Mouse (Mus musculus) midbrain, embryonic 16.5 days (tissue): ENCODE data around the gene Tbx15. TPM values are rescaled to one million over a fixed set of nuclear protein-coding genes. Genes with fewer than 3 reads are reported as not detected.

Experiments
- ATAC-seq: fragments of 200-750 bp; cut with Nextera tagmentation; 2 replicates; pipeline ENCODE4 v1.8.0; 2017; ENCODE audit warnings: moderate TSS enrichment
- H3K27ac ChIP-seq: fragments of 300-500 bp; sonication (generic); 2 replicates; pipeline ENCODE4 v1.5.1; 2014; ENCODE audit warnings: mild to moderate bottlenecking, low read length, mixed read lengths
- H3K27me3 ChIP-seq: fragments of 300-500 bp; sonication (generic); 2 replicates; pipeline ENCODE4 v1.6.1; 2014; ENCODE audit warnings: low read depth, low read length, mixed read lengths; ENCODE audit not compliant: control insufficient read depth, insufficient read depth
- H3K36me3 ChIP-seq: fragments of 300-500 bp; sonication (generic); 2 replicates; pipeline ENCODE4 v1.6.1; 2014; ENCODE audit warnings: mild to moderate bottlenecking, low read length, moderate library complexity, mixed read lengths; ENCODE audit not compliant: control insufficient read depth, insufficient read depth
- H3K4me1 ChIP-seq: fragments of 300-500 bp; sonication (generic); 2 replicates; pipeline ENCODE4 v1.6.1; 2014; ENCODE audit warnings: mild to moderate bottlenecking, low read length, mixed read lengths; ENCODE audit not compliant: control insufficient read depth, insufficient read depth
- H3K4me2 ChIP-seq: fragments of 300-500 bp; sonication (generic); 2 replicates; pipeline ENCODE4 v1.6.1; 2014; ENCODE audit warnings: mild to moderate bottlenecking, low read length, mixed read lengths
- H3K4me3 ChIP-seq: fragments of 300-500 bp; sonication (generic); 2 replicates; pipeline ENCODE4 v1.5.1; 2014; ENCODE audit warnings: low read depth, mild to moderate bottlenecking, low read length, moderate library complexity, mixed read lengths
- H3K9ac ChIP-seq: fragments of 300-500 bp; sonication (generic); 2 replicates; pipeline ENCODE4 v1.6.1; 2014; ENCODE audit warnings: low read depth, low read length, mixed read lengths
- H3K9me3 ChIP-seq: fragments of 300-500 bp; sonication (generic); replicated peaks from 2 replicates; pipeline ENCODE4 v1.6.1; 2014; ENCODE audit warnings: mild to moderate bottlenecking, low read length, mixed read lengths; ENCODE audit not compliant: control insufficient read depth, poor library complexity, severe bottlenecking
- WGBS: fragments of 180-500 bp; shearing (Covaris S2); extraction: QIAGEN DNeasy Blood & Tissue Kit; methylation state at CpG from one replicate; pipeline ENCODE4 v1.1.7; 2014; 5-methylcytosine and 5-hydroxymethylcytosine counted together
- polyA plus RNA-seq: library from polyadenylated mRNA; unstranded; fragments of >200 nt; fragmentation: Nextera tagmentation; extraction: Ambion mirVana; gene quantifications from 2 replicates; pipeline ENCODE4 v1.2.1, GENCODE M21; 2015

The Tbx15 gene
- polyA plus RNA-seq, 1 experiment from 2014 or later: 0.68 TPM

DNA sequence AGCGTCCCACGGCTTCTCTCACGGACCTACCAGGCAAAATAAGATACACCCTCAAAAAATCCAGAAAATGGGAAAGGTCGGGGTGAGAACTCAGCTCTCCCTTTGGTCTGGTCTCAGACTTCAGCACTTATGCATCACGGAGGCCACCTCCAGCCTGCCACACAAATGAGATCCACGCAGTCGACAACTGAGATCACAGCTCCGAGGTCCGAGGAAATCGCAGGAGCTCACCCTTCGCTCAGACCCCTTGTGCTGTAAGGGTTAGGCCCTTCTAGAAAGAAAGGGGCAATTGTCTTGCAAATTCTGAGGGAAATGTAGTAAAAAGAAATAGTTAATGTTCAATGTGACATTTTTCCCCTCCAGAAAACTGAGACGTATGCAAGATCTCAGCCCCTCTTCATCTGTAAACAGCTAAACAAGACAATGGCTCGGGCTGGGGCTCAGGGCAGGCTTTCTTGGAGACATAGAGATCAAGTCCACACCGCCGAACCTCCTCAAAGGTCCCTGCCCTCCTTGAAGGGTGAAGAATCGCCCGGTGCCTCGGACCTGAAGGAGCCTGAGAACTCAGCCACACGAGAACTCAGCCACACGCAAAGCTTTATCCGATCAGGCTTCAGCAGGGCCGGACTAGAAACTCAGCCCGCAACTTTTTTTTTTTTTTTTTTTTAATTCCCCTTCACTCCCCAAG lies 4.9 kb upstream of the Tbx15 start:
- H3K4me1 ChIP-seq: no peaks in the 10 kb centered on the region
- 2% methylated on average over 23 of the region's 23 CpGs for WGBS
- ATAC-seq: no peak

DNA sequence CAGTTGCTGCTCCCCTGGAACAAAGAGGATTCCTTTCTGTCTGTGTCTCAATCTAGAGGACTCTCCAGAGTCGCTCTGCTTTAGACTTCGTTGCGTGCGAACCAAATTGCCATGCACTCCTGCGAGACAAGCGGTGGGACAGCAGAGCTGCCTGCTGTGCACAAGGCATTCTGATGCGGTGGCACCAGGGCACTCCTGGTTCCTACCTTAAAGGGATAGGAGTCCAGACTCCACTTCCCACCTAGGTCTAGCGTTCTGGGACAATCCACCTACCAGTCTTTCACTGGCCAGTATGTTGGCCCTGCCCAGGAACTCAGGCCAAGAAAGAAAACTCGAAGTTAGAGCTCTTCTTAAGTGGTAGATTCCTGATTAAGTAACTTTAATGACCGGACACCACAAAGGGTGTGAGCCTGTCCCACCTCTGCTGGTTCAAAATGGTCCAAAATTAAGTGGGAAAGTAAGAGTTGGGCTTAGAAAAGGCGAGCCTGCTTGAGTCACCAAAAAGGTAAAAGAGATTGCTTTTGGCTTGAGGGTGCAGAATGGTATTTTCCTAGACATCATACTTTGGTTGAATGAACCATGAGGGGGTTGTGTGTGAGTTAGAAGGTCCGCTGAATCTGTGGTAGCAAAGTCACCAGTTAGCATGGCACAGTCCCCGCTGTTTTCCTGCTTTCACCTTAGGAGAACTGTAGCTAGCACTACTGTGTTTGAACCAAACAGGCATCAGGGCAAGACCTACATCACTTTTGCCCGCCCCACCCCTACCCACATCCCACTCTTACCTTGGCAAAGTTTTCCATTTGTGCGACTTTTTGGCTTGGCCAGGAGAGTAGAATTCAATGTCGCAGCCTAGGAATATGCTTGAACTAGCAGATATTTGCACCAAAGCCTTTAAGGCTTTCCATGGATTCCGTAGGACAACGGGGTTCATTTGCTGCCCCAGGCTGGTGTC lies 4.1 kb upstream of the Tbx15 start:
- H3K9me3 ChIP-seq: no peaks in the 10 kb centered on the region
- H3K27ac ChIP-seq: no peak overlapping the region
- H3K36me3 ChIP-seq: no peaks in the 10 kb centered on the region
- peaks cover 72% of the 10 kb centered on the region for H3K27me3 ChIP-seq
- ATAC-seq: no peak
- H3K4me3 ChIP-seq: no peak overlapping the region
- 2% methylated on average over 18 of the region's 18 CpGs for WGBS
- no peak overlapping the region for H3K4me2 ChIP-seq
- H3K9ac ChIP-seq: no peak overlapping the region
- H3K4me1 ChIP-seq: no peaks in the 10 kb centered on the region

More for the DNA sequence above, 4.9 kb upstream of the Tbx15 start:
- H3K9ac ChIP-seq: no peak overlapping the region
- H3K27ac ChIP-seq: no peak overlapping the region
- H3K4me3 ChIP-seq: no peak overlapping the region
- no peaks in the 10 kb centered on the region for H3K36me3 ChIP-seq
- no peak overlapping the region for H3K4me2 ChIP-seq
- H3K27me3 ChIP-seq: peaks cover 70% of the 10 kb centered on the region
- no peaks in the 10 kb centered on the region for H3K9me3 ChIP-seq

DNA sequence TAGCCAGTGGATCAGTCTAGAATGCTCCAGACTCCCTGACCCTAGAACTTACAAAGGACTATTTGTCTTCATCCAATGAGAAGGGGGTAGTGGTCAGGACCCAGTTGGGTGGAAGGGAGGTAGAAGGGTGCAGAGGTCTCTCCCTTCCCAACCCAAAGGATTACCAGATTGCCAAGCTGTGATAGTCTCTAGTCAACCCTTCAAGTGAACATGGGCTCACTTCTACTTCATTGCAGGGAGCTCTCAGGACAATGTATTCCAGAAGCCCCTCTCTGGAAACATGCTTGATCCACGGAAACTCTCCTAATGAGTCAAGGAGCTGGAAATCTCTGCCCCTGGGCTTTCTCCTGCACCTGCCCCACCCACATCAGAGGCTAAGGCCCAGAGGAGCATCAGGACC lies 1.5 kb upstream of the Tbx15 start:
- ATAC-seq: no peak
- Histone ChIP-seq H3K9ac (no peak overlapping the region), H3K27me3 (peaks cover 70% of the 10 kb centered on the region), H3K4me3 (no peak overlapping the region), H3K36me3 (no peaks in the 10 kb centered on the region), H3K4me2 (no peak overlapping the region), H3K9me3 (no peaks in the 10 kb centered on the region), H3K27ac (no peak overlapping the region), H3K4me1 (no peaks in the 10 kb centered on the region)
- 0% methylated on average over 1 of the region's 1 CpGs for WGBS

DNA sequence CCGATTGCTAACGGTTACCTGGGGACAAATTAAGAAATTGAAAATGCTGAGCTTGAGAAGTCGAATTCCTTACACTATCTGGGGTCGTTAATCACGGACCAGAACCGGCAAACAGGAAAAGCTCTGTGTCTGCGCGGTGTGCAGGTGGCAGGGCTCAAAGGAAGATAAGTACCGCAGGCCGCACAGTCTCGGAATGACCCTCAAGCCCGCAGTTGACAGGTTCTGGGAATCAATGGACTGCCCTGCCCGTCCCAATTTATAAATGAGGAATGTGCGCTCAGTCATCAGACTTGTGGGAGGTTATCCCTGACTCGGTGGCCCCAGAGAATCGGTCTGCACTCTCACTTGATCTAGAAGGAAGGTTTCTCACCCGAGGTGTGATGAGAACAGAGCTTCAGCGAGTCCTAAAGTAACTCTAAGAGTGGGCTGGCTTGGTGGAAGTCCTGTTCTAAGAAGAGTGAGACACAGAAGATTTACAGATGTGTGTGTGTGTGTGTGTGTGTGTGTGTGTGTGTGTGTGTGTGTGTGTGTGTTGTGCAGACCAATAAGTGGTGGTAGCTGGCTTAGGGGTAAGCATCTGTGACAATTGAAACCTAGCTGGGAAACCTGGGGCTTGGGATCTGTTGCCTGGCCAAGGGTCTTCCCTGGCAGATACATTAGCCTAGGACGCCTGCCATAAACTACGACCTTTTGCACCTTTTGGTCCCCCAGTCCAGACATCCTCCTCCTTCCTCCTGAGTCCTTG lies 708 bp upstream of the Tbx15 start:
- Histone ChIP-seq H3K36me3 (no peaks in the 10 kb centered on the region), H3K27ac (no peak overlapping the region), H3K4me1 (no peaks in the 10 kb centered on the region), H3K27me3 (peaks cover 70% of the 10 kb centered on the region), H3K4me2 (no peak overlapping the region), H3K9me3 (no peaks in the 10 kb centered on the region), H3K4me3 (no peak overlapping the region), H3K9ac (no peak overlapping the region)
- no peak for ATAC-seq
- 2% methylated on average over 20 of the region's 20 CpGs for WGBS

DNA sequence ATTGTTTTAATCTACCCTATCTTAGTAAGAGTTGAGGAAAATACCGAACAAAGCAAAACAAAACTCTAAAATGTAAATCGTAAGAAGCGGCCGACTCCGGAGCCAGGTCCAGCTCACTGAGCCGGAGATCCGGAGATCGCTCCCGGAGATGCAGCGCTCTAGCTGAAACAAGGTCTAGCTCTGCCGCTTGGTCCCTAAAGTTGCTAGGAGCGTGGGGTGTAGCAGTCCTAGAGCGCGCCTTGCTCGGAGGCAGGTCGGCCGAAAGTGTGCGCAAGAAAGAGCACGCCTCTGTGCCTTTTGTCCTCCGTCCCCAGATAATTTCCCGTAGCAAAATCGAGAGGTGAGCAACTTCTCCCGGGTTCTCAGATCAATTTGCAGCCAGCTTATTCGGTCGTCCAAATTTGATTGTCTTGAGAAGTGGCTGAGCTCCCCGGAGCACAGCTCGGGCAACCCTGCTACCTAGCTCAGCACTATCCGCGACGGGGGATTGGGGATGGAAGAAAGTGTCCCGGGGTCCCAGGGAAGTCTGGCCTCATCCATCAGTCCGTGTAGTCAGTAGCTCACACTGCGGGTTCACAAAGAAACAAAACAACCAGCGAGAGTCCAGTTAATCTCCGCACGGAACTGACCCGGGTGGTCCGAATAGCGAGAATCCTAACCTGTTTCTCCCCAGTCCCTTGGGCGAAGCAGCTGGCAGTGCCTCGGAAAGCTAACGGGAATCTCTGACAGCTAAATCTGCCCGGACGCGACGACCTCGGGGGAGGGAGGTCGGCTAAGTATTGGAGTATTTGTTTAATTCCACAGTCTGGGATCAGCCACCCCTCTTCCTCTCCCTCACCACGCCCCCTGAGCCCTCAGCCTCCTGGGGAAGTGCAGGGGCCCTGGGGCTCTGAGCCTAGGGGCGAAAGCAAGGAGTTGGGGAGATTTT lies 894 bp downstream of the Tbx15 start:
- Histone ChIP-seq H3K27ac (no peak overlapping the region), H3K4me3 (no peak overlapping the region), H3K4me1 (no peaks in the 10 kb centered on the region), H3K9me3 (no peaks in the 10 kb centered on the region), H3K9ac (no peak overlapping the region), H3K4me2 (no peak overlapping the region), H3K36me3 (no peaks in the 10 kb centered on the region), H3K27me3 (peaks cover 78% of the 10 kb centered on the region)
- WGBS: under 1% methylated on average over 50 of the region's 50 CpGs
- no peak for ATAC-seq

DNA sequence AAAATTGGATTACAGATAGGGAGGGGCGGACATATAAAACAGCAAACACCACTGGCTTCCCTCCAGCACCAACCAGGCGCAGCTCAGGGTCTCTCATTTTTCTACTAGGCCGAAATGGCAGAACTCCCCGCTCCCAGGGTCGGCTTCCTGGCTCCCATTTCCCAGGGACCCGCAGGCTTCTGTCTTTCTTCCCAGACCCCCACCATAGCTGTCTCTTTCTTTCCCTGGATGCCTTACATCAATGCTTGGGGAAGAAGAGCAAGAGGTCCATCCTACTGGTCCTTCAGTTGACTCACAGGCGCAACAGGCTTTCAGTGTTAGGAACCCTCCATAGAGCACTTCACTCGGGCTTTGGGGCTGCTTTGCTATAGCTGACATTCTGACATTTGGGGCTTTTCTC lies 2.3 kb downstream of the Tbx15 start:
- no peak for ATAC-seq
- Histone ChIP-seq H3K27ac (no peak overlapping the region), H3K9me3 (no peaks in the 10 kb centered on the region), H3K27me3 (peaks cover 81% of the 10 kb centered on the region), H3K4me2 (no peak overlapping the region), H3K36me3 (no peaks in the 10 kb centered on the region), H3K9ac (no peak overlapping the region), H3K4me3 (no peak overlapping the region), H3K4me1 (no peaks in the 10 kb centered on the region)
- WGBS: 2% methylated on average over 8 of the region's 8 CpGs

DNA sequence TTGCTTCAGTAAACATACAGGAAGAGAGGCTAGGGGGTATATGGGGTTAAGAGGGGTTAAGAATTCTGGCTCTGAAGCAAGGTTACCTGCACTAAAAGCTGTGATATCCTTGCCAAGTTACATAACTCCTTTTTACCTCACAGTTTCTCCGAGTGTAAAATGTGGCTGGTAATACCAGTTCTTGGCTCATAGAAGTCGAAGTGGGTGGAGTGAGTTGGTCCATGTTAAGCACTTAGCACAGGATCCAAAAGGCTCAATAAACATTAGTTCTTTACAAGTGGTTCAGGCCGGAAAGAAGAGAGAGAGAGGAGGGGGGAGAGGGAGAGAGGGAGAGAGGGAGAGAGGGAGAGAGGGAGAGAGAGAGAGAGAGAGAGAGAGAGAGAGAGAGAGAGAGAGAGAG lies 5.2 kb downstream of the Tbx15 start:
- no peak overlapping the region for H3K27ac ChIP-seq
- peaks cover 76% of the 10 kb centered on the region for H3K27me3 ChIP-seq
- H3K4me3 ChIP-seq: no peak overlapping the region
- no peak overlapping the region for H3K9ac ChIP-seq
- no peak for ATAC-seq
- no peaks in the 10 kb centered on the region for H3K4me1 ChIP-seq
- H3K9me3 ChIP-seq: no peaks in the 10 kb centered on the region
- 20% methylated on average over 3 of the region's 3 CpGs for WGBS
- no peaks in the 10 kb centered on the region for H3K36me3 ChIP-seq
- no peak overlapping the region for H3K4me2 ChIP-seq

DNA sequence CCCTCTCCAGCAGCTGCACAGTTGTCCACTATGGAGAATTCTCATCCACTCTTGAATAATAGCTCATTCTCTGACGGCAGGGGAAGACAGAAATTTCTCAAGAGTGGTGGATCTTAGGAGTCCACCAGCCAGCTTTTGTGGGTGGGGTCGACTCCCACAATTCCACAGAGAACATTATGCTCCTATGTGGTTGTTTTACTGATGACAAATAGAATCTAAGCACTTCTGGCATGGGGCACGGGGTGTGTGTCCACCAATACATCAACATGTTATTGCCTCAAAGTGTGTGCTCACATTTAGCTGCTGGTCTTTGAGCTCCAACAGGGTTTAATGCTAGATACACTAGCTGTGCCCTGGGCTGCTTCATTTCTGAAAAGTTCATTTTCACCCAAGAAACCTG lies 6.4 kb downstream of the Tbx15 start:
- no peak overlapping the region for H3K4me3 ChIP-seq

More for the DNA sequence above, 6.4 kb downstream of the Tbx15 start:
- no peak overlapping the region for H3K9ac ChIP-seq
- no peaks in the 10 kb centered on the region for H3K4me1 ChIP-seq
- H3K27ac ChIP-seq: no peak overlapping the region
- H3K36me3 ChIP-seq: no peaks in the 10 kb centered on the region
- ATAC-seq: no peak
- H3K9me3 ChIP-seq: no peaks in the 10 kb centered on the region
- no peak overlapping the region for H3K4me2 ChIP-seq
- peaks cover 88% of the 10 kb centered on the region for H3K27me3 ChIP-seq
- 37% methylated on average over 3 of the region's 3 CpGs for WGBS
